Mouse (Mus musculus) urinary bladder, adult 18-20 months (tissue): ENCODE results near the gene Senp2.
"Not testable (repeated sequence)": the region's sequence is repeated elsewhere in the genome, so short reads cannot be mapped to it uniquely, and the experiment has no call there.

Source experiments
- DNase-seq, 2 experiments: peaks; one replicate each; pipeline ENCODE4 v3.0.0; 2022; ENCODE audit warnings: low spot score in 2 of 2, mixed read lengths in 2 of 2

The Senp2 gene

DNA sequence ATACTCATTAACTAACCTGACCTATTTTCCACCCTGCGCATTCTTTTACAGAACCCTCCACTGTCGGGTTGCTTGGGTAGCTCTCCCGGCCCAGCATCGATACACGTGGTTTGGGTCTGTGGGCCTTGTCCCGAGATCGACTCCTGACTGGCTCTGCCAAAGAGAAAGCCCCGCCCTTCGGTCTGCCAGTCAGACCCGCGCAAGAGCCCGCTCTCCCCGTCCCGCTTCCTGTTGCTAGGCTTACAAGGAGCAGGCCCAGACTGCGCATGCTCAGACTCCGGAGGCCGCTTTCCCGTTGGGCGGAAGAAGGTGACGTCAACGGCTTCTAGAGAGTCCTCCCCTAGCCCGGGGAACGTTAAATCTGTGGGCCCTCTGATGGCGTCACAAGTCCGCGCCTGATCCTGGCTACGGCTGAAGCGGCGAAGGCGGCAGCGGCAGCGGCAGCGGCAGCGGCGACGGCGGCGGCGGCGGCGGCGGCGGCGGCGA, at the start of gene Senp2:
Senp2 (plus strand) TSS at position 386 of the 486 bp plus-strand sequence.
- DNase-seq, result peak; percentile 98 to 100

DNA sequence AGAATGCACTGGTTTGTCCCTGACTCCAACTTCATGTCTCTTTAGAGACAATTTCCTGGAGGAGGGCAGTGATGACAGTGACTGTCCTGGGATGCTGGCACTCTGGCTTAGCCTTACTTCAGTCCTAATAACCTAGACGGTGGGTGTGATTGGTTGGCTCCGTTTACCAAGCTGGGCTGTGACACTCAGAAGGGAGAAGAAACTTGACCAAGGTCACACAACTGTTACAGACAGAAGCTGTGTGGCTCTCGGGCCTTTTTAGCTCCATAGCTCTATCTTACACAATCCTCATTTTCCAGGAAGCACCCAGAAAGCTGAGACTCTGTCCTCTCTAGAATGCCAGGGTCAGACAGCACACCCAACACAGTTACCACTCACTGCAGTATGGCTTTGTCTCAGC, 43.7 kb upstream of the Senp2 start:
- DNase-seq, result no peak

DNA sequence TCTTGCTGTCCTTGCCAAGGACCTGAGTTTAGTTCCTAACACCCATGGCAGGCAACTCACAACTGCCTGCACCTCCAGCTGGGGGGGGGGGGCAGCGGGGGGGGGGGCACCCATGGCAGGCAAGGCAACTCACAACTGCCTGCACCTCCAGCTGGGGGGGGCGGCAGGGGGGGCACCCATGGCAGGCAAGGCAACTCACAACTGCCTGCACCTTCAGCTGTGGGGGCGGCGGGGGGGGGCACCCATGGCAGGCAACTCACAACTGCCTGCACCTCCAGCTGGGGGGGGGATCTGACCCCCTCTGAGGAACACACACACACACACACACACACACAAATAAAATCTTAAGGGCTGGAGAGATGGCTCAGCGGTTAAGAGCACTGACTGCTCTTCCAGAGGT, 39.4 kb upstream of the Senp2 start:
- no peak for DNase-seq

DNA sequence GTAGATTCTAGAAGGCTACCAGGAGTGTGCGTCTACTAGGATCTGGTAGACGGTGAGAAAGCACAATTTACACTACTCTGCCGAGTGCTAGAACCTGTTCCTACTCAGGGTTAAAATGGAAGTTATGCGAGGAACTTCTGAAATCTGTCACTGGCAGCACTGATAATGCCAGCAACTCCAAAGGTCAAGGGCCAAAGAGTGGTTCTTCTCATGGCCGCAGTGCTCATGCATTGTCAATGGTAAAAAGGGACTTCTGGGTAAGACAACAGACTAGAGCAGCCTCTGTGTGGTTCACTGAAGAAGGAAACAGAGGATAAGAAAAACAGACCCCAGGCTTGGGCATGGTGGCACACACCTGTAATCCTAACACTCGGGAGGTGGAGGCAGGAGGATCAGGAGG, 38.7 kb upstream of the Senp2 start:
- no peak for DNase-seq

DNA sequence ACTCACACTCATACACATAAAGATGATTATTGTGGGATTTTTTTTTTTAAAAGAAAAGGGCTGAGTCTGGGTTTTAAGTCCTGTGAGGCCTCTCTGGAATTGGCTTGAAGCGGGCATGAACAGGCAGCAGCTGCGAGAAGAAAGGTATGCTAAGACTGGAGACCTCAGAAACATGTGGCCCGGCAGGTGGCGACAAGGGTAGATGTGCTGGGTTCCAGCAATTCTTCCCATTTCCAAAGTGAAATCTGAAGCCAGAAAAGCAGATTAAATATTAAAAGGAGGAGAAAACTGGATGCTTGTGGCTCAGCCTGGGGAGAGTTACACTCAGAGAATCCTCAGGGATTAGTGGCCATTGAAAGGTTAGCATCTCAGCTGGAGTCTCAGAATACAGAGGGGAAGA, 37.8 kb upstream of the Senp2 start:
- no peak for DNase-seq

DNA sequence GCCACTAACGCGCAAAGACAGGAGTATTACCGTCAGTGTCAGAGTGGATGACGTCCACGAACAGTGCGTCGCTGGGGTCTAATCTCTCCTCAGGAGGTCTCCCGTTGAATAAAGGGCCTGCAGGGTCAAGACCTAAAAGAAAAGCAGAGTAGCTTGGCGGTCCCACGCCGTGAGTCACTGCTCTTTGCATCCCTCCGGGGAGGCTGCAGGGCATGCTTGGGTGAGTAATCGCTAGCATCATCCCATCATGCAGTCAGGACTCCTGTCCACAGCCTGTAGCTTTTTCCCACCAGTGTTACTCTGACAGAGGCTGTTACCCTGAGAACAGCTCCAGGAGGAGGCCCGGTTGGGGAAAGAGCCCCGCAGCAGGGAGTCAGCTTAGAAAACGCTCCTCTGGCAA, 33.1 kb upstream of the Senp2 start:
- no peak for DNase-seq

DNA sequence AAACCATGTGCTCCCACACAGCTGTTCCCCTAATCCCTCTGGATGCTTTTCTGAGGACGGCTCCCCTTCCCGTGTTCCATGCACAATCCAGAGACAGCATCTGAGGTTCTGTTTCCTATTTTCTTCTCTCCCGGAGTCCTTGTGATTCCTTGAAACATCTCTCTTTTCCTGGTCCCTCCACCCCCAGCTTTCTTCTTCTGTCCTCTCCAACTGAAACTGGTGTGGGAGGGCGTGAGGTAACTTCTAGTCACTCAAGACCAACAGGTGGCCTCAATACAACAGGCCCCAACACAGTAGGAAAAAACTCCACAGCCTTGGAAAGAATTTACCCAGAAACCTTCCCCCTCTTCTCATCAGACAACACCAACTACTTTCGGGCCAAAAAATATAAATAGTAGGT, 31.9 kb upstream of the Senp2 start:
- no peak for DNase-seq

DNA sequence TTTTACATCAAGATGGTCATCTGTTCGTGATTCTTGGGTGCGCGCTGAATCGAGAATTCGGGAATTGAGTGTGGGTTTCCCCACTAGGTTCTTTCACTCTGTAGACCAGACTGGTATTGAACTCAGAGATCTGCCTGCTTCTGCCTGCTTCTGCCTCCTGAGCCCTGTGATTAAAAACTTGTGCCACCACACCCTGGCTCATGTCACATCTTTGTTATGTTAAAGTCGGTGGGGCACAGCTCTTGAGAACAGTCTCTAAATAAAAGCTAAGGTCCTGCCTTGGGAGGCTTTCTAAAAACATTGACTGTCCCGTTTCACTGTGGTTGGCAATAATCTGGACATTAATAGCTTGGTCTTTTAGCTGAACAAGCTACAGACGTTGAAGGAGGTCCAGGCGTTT, 26.1 kb upstream of the Senp2 start:
- DNase-seq, result no peak

DNA sequence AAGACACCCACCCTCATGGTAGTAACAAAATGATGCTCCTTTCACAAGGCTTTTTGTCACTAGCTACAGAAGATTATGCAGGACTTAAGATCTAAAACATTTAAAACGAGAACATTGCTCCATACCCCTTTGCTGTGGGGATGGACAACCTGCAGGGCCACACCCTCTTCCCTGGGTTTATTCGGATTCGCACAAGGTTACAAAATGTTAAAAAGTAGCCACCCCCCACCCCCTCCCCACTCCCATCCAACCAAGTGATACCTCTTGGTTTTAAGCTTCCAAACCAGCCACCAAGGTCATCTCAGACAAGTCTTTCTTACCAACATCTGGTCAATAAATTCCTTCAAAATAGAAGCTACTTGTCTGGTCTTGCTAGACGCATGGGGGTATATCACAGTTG, 25.7 kb upstream of the Senp2 start:
- DNase-seq, result no peak

DNA sequence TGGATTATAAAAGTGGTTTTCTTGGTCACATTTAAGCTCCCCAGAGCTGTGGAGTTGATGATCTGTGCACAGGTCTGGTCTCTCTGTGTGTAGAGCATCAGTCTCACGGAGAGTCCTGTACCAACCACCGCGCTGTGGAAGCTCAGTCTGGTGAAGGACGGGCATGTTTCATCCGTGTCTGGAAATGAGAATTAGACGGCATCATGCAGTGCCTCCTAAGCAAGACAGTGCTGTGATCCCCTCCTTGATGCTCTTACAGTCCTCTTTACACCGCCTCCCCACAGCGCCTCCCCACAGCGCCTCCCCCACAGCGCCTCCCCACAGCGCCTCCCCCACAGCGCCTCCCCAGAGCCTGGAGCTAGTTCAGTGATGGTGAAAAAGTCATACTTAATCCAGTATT, 25.2 kb upstream of the Senp2 start:
- DNase-seq, result no peak

DNA sequence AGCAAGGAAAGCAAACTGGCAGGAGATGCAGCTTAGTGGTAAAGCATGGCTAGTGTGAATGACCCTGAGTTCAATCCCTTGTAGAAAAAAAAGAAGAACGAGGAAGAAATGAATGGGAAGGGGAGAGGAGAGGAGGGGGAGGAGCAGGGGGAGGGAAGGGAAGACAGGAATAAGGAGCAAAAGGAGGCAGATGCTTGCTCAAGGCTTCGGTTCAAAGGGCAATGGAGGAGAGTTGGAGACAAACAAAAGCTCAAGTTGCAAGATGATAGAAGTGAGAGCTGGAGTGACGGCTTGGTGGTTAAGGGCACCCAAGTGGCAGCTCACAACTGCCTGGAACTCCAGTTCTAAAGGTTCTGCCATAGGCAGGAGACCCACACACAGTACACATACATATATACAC, 23.1 kb upstream of the Senp2 start:
- DNase-seq, result no peak

DNA sequence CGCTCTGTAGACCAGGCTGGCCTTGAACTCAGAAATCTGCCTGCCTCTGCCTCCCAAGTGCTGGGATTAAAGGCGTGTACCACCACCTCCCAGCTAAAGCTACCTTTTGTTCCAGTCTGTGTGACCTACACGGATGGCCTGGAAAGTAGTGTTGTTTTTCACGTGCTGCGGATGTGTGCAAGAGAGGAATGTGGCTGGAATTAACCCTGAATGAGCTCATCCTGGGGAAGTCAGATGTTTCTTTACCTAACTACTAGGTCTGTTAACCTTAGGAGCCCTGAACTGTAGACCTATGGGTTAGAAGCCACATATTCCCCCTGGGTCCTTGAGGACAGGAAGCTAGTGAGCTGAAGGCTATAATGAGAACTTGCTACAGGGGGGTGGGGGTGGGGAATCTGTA, 21.3 kb upstream of the Senp2 start:
- no peak for DNase-seq

DNA sequence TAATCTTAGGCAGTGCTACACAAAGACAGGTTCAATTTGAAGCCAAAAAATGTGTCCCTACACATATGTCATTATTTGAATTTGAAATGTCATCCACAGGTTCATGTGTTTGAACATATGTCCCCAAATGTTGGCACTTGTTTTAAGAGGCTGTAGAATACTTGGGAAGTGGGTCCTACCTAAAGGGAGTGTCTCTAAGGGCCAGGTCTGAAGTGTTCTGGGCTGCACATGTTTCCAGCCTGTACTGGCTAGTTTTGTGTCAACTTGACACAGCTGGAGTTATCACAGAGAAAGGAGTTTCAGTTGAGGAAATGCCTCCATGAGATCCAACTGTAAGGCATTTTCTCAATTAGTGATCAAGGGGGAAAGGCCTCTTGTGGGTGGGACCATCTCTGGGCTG, 18.4 kb upstream of the Senp2 start:
- DNase-seq, result not testable (repeated sequence)

DNA sequence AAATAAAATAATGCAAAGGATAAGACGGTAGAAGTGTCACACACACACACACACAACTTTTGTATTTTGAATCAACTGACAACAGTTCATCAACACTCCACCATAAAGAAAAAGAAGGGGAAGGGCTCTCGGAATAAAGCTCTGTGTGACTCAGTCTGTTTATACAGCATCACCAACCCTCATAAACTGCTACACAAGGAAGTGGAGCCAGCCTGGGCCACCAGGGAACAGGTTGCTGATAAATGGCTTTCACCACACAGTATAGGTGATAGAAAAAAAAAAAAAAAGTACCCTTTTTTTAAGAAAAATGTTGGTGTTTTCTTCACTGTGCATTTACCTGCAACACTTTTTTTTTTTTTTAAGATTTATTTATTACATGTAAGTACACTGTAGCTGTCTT, 17.5 kb upstream of the Senp2 start:
- DNase-seq, result no peak

DNA sequence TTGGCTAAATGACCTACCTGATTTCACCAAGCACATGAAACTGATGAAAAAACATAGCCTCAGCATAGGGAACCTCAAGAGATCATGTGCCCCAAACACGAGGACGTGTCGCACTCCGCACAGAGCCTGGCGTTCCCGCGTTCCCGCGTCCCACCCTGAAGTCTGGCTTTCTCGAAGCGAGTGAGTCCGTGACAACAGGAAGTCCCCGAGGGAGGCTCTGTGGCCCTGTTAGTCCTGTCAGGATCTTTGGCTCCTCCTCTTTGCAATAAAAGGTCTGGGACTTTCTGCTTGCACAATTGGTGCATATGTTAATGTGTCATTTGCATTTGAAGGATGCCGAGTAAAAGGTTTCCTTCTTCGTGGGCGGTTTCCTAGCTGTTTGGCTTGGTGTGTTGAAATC, 14.0 kb upstream of the Senp2 start, which contains the start of gene Liph:
Liph (minus strand) TSS at position 360 of the 400 bp plus-strand sequence.
- DNase-seq, result peak; percentile 35 to 58

DNA sequence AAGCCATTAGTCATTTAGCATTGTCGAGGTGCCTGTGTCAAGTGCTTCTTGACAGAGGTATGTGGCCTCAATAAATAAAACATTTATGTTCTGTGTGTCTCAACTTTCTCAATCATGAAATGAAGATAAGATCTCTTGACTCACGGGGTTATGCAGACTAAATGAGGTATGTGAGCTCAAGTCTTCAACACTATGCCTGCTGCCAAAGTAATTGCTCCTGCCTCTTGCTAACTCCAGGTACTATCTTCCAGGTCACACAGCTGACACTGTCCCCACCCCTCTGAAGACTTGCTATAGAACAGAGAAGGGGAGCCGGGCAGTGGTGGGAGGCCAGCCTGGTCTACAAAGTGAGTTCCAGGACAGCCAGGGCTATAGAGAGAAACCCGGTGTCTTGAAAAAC, 12.9 kb upstream of the Senp2 start:
- DNase-seq, result no peak

DNA sequence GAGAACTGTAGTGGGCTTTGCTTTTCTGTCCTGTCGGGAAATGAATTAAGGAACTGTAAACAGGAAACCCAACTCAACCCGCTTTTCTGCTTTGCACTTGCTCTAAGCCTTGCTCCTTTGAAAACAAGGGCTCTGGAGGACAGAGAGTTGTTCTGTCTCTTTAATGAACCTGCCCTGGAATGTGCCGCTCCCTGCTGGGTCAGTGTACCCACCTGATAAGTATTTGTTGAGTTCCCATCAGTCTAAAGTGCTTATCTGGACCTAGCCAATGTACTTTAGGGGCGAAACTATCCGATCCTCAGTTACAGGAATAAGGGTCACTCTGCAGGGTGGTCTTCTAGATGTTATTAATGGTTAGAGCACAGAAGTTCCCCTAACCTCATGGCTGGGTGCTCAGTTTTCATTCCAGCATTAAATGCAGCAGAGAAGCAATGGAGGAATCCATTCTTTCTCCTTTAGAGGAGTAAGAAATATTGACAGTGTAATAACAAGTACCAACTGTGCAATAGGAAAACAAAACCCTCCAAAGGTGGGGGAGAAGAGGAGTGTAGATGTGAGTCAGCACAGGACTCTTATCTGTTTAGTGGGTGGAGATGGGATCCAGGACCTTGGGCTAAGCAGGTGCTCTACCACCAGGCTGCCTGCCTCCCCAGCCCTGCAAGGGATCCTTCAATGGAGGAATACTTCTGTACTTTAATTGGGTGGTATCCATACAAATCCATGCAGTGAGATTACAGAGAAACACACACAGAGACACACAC, 12.2 kb upstream of the Senp2 start:
- DNase-seq, result no peak

DNA sequence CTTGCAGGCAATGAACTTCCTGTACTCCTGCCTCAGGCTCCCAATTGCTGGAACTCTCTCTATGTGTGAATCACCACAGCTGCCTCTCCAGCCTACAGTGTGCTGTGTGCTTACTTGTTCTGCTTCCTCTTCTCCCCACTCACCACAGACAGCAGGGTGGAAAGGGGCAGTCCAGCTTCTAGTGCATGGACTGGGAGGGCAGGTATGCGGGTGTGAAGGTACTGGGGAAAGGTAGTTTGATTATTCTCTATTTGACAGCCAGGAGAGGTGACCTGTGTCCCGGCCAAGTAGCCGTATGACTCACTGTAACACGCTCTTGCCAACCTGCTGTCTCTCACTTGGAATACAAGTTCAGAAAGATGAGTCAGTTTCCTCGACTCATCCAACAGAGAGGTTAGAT, 11.2 kb upstream of the Senp2 start:
- DNase-seq, result peak in 1 of 2 experiments; percentile 42

DNA sequence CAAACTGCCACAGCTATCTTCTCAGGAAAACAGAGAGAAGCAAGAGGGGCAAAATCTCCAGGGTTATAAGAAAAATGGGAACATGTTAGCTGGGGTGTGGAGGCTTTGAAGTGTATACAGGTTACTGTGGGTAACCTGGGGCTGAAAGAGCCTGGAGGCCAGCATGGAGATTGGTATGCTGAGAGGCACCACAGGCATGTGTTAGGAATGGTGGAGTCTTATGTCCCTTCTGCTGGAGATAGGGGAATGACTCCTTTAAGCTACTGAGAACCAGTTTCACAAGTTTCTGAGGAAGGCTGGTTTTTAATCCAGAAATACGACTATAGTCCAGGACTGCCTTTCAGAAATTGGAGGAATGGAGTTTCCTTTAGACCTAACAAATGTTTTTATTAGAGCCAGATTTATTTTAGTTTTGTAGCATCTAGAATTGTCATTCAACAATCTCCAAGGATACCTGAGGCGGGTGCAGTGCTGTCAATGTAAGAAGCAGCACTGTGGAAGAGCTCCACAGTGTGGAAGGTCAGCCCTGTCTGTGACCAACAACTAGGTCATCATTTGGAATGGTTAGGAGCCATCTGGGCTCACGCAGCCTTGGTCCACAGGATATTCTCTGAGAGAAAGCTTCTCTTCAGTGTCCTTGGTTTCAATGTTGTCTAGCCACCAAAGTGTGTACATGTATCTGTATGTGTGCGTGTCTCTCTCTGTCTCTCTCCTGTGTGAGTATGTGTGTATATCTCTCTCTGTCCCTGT, 9.2 kb upstream of the Senp2 start:
- no peak for DNase-seq

DNA sequence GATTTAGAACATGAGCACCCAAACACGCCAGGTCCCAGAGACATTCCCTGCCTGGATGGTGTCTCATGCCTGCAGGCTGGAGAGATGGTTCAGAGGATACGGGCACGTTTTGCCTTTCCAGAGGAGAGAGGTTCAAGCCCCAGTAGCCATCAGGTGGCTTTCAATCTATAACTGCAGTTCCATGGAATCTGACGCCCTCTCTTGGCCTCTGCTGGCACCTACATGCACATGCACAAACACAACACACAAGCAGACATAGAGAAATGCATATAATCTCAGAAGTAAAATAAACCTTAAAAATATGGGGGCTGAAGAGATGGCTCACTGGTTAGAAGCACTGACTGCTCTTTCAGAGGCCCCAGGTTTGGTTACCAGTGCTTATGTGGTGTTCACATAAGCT, 8.1 kb upstream of the Senp2 start:
- DNase-seq, result no peak

DNA sequence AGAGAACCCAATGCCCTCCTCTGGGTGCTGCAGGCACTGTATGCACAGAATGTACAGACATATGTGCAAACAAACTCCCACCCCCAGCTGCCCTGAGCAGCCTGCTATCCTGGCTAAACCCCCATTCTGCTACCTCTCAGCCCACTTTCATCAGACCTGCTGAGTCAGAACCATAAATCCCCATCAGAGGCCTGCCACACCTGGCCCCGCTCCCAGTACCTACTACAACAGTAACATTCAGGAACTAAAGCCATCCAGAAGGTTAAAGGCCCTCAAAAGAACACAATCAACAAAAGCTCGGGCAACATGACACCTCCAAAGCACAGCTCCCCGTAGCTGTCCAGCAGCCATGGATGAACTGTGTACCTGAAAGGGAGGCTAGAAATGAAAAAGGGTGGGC, 7.7 kb upstream of the Senp2 start:
- DNase-seq, result peak in 1 of 2 experiments; percentile 12

DNA sequence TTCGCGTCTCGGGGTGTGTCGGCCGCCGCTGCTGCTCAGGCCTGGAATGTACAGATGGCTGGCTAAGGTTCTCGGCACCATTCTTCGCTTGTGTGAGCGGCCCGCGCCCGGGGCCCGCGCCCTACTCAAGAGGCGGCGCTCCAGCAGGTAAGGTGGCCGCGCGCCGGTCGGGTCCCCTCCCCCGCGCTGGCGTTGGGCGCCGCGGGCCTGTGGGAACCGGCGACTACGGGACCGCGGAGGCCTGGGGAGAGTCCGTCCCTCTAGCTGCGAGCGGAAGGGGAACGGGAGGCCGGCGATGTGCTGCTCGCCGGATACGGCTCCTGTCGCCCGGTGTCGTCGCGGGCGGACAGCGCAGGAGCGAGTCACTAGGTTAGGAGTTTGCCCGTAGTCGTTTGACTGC, 312 bp downstream of the Senp2 start:
- no peak for DNase-seq

DNA sequence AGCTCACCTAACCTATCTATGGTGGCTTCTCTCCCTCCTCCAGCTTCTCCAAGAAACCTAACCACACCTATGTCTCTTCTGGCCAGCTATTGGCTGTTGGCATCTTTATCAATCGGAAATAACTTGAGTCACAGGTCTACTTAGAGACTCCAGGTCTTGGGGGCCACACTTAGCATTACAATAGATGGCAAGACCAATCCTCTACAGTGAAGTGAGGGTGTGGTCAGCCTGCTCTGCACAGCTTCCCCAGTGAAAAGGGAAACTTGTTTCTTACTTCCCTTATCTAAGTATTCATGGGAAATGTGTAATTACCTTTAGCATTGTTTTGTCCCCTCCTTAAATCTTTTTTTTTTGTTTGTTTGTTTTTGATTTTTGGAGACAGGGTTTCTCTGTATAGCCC, 6.3 kb downstream of the Senp2 start:
- DNase-seq, result no peak
